In genomic region chr13:58127766-58128361, GRCm38 (mm10) we compare ENCODE assay signal across 8 mouse cellular contexts. TPM values are rescaled to one million over a fixed set of nuclear protein-coding genes. Genes with fewer than 3 reads are reported as not detected.
A peak's percentile ranks its signal among the peaks of the same experiment; 100 is the strongest.
DNase-seq lines count a peak whose midpoint lies in the region; ATAC-seq and TF ChIP-seq lines count a peak whose summit lies in the region.

No protein-coding gene starts in this region.

- peak overlapping the region; percentile 99 for H3ac ChIP-seq in myocyte (ENCODE audit: control insufficient read depth, insufficient read length)

- peak; percentile 38 for ATAC-seq in intestine, embryonic 14.5 days (replicated peaks; ENCODE audit: low FRiP score, low TSS enrichment, low read depth)
- ATAC-seq in stomach, postnatal 0 days (ENCODE audit: low FRiP score, low TSS enrichment), result peak; percentile 26

- TF ChIP-seq POLR2A in liver, adult 2 months (IDR thresholded peaks at IDR 0.05; ENCODE audit: extremely low read depth, insufficient read depth, low read length), result no peak
- TF ChIP-seq POLR2A in myocyte (IDR thresholded peaks at IDR 0.05; ENCODE audit: insufficient read length, low read depth), result peak; percentile 70

- peak overlapping the region; percentile 96 for H3K4me3 ChIP-seq in gastrocnemius, adult 2 months
- H3K4me3 ChIP-seq in intestine, embryonic 14.5 days (ENCODE audit: low read depth, low read length), result peak overlapping the region; percentile 100
- H3K4me3 ChIP-seq in liver, adult 2 months (ENCODE audit: insufficient read depth, low read depth, low read length), result peak overlapping the region; percentile 94
- peak overlapping the region; percentile 61 for H3K4me3 ChIP-seq in myocyte
- peak overlapping the region; percentile 91 for H3K4me3 ChIP-seq in stomach, postnatal 0 days (ENCODE audit: low read depth, low read length)

- H3K27me3 ChIP-seq in intestine, embryonic 14.5 days (replicated peaks; ENCODE audit: control insufficient read depth, insufficient read depth, low read length), result no peaks in the 10 kb centered on the region
- no peaks in the 10 kb centered on the region for H3K27me3 ChIP-seq in liver, adult 2 months (ENCODE audit: control insufficient read depth, insufficient read depth, low read length)
- no peaks in the 10 kb centered on the region for H3K27me3 ChIP-seq in myocyte (ENCODE audit: control insufficient read depth, insufficient read depth, insufficient read length)
- no peaks in the 10 kb centered on the region for H3K27me3 ChIP-seq in stomach, postnatal 0 days (ENCODE audit: control insufficient read depth, insufficient read depth, low read length)

- no peak for TF ChIP-seq CTCF in gastrocnemius, adult 2 months (IDR thresholded peaks at IDR 0.05)
- no peak for TF ChIP-seq CTCF in liver, adult 2 months (IDR thresholded peaks at IDR 0.05; ENCODE audit: low read depth, low read length)
- no peak for TF ChIP-seq CTCF in stomach, postnatal 0 days (IDR thresholded peaks at IDR 0.05; ENCODE audit: low read depth)

- no peaks in the 10 kb centered on the region for H3K9me3 ChIP-seq in intestine, embryonic 14.5 days (ENCODE audit: control insufficient read depth, low read length)
- no peaks in the 10 kb centered on the region for H3K9me3 ChIP-seq in stomach, postnatal 0 days (ENCODE audit: control insufficient read depth, low read length)

- H3K27ac ChIP-seq in gastrocnemius, adult 2 months, result peak overlapping the region; percentile 100
- H3K27ac ChIP-seq in intestine, embryonic 14.5 days (ENCODE audit: low read depth), result peak overlapping the region; percentile 99
- H3K27ac ChIP-seq in liver, adult 2 months (replicated peaks; ENCODE audit: insufficient read depth, low read depth, low read length), result peak overlapping the region; percentile 93
- H3K27ac ChIP-seq in stomach, postnatal 0 days (replicated peaks), result peak overlapping the region; percentile 99

- peak overlapping the region; percentile 99 for H3K9ac ChIP-seq in intestine, embryonic 14.5 days (ENCODE audit: low read length)
- peak overlapping the region; percentile 99 for H3K9ac ChIP-seq in liver, adult 2 months (ENCODE audit: low read depth, low read length)
- H3K9ac ChIP-seq in stomach, postnatal 0 days (ENCODE audit: low read length), result peak overlapping the region; percentile 99

- intact Hi-C loops in gastrocnemius, adult 2 months (cut with DNase I), result loop anchor here (2.0 to 10.0 kb wide), 2 partner anchors 29 to 257 kb away; partner anchors contain the start of genes 2210016F16Rik and Idnk

- under 1% methylated on average over 81 of the region's 81 CpGs for WGBS in intestine, embryonic 14.5 days
- WGBS in liver, adult 2 months, result 1% methylated on average over 78 of the region's 81 CpGs
- WGBS in stomach, postnatal 0 days, result under 1% methylated on average over 71 of the region's 81 CpGs

- no peak for TF ChIP-seq EP300 in stomach, postnatal 0 days (optimal IDR thresholded peaks at IDR 0.05)

- H3K4me2 ChIP-seq in intestine, embryonic 14.5 days (ENCODE audit: low read length), result peak overlapping the region; percentile 69
- no peak overlapping the region for H3K4me2 ChIP-seq in myocyte (ENCODE audit: low read depth)
- peak overlapping the region; percentile 81 for H3K4me2 ChIP-seq in stomach, postnatal 0 days (replicated peaks; ENCODE audit: low read depth)

- peaks cover 12% of the 10 kb centered on the region for H3K79me2 ChIP-seq in liver, adult 2 months (ENCODE audit: control insufficient read depth, insufficient read depth, low read length)
- H3K79me2 ChIP-seq in myocyte (ENCODE audit: control insufficient read depth, insufficient read depth), result peaks cover 19% of the 10 kb centered on the region

- DNase-seq in right cerebral cortex, adult 18-20 months, result peak; percentile 67
- DNase-seq in right cerebral cortex, postnatal 25 days, result no peak
- peak; percentile 54 for DNase-seq in c-Kit-negative CD71-positive TER-119-positive erythroid progenitor cells, embryonic 14.5 days (ENCODE audit: low read depth, low spot score)
- peak; percentile 72 for DNase-seq in gastrocnemius, adult 2 months
- DNase-seq in intestine, embryonic 14.5 days (ENCODE audit: low spot score), result peak; percentile 89
- DNase-seq in liver, adult 2 months (ENCODE audit: extremely low read depth, low read depth, low spot score), result peak; percentile 29
- DNase-seq in stomach, postnatal 0 days (ENCODE audit: low spot score), result peak; percentile 67

- H3K4me1 ChIP-seq in intestine, embryonic 14.5 days (replicated peaks; ENCODE audit: control insufficient read depth, insufficient read depth, low read length), result peaks cover 39% of the 10 kb centered on the region
- peaks cover 16% of the 10 kb centered on the region for H3K4me1 ChIP-seq in liver, adult 2 months (ENCODE audit: control insufficient read depth, insufficient read depth, low read length)
- H3K4me1 ChIP-seq in stomach, postnatal 0 days (replicated peaks; ENCODE audit: control insufficient read depth, insufficient read depth), result no peaks in the 10 kb centered on the region; the same call in 1 of the 2 replicates

- H3K36me3 ChIP-seq in intestine, embryonic 14.5 days (ENCODE audit: control insufficient read depth, insufficient read depth, low read length), result peaks cover 15% of the 10 kb centered on the region
- H3K36me3 ChIP-seq in liver, adult 2 months (ENCODE audit: control insufficient read depth, insufficient read depth, low read length), result peaks cover 2% of the 10 kb centered on the region; the same call in 1 of the 2 replicates
- no peaks in the 10 kb centered on the region for H3K36me3 ChIP-seq in myocyte (ENCODE audit: control insufficient read depth, insufficient read depth)
- H3K36me3 ChIP-seq in stomach, postnatal 0 days (ENCODE audit: control insufficient read depth, insufficient read depth, low read length), result no peaks in the 10 kb centered on the region

TF ChIP-seq in myocyte, 11 proteins besides CTCF, POLR2A, EP300 and RAD21:
- no peak for TF ChIP-seq SRF (IDR thresholded peaks at IDR 0.05; ENCODE audit: control insufficient read depth, insufficient read length, low read depth)
- no peak for TF ChIP-seq USF1 (IDR thresholded peaks at IDR 0.05; ENCODE audit: low read depth)
- TF ChIP-seq E2F4 (IDR thresholded peaks at IDR 0.05; ENCODE audit: insufficient read depth), result no peak
- peak in 1 of 3 experiments; percentile 15 for TF ChIP-seq MYOG (IDR thresholded peaks at IDR 0.05; ENCODE audit: control insufficient read depth in 1 of 3, insufficient read depth in 1 of 3, insufficient read length in 2 of 3, low read depth in 2 of 3)
- TF ChIP-seq POLR2AphosphoS2 (IDR thresholded peaks at IDR 0.05; ENCODE audit: insufficient read length, low read depth), result peak; percentile 74
- no peak for TF ChIP-seq TCF12 (IDR thresholded peaks at IDR 0.05; ENCODE audit: insufficient read depth, poor library complexity, severe bottlenecking)

RNA-seq across cellular contexts. Expression of gene Hnrnpa0, which starts 0.5 kb away (rescaled TPM):
- 10 to 100 TPM; 31.1 to 37.7 TPM for total RNA-seq in gastrocnemius, adult 2 months (2021)
- polyA plus RNA-seq in intestine, embryonic 14.5 days (2014; fragmentation: Nextera tagmentation; extraction: Ambion mirVana), result 42.5 and 42.8 TPM in 2 replicates
- 16.1 and 20.3 TPM in 2 replicates for total RNA-seq in liver, adult 2 months (2014; rRNA removed)
- polyA plus RNA-seq in liver, adult 2 months (2012; rRNA removed), result 35.4 and 36.0 TPM in 2 replicates
- polyA plus RNA-seq in myocyte (2012; fragmentation: generic; extraction: Trizol), result 122 TPM
- 21.1 and 24.6 TPM in 2 replicates for polyA plus RNA-seq in stomach, postnatal 0 days (2015; fragmentation: Nextera tagmentation; extraction: Ambion mirVana)

RNA-seq across cellular contexts. Expression of gene Klhl3, which starts 14.5 kb away (rescaled TPM):
- total RNA-seq in gastrocnemius, adult 2 months (2021), result under 1 TPM; 0.36 to 0.67 TPM
- polyA plus RNA-seq in intestine, embryonic 14.5 days (2014; fragmentation: Nextera tagmentation; extraction: Ambion mirVana), result 3.0 and 3.3 TPM in 2 replicates
- total RNA-seq in liver, adult 2 months (2014; rRNA removed), result 4.0 and 4.7 TPM in 2 replicates
- 3.2 TPM in 2 replicates for polyA plus RNA-seq in liver, adult 2 months (2012; rRNA removed)
- 0.01 TPM for polyA plus RNA-seq in myocyte (2012; fragmentation: generic; extraction: Trizol)
- 1.1 and 1.2 TPM in 2 replicates for polyA plus RNA-seq in stomach, postnatal 0 days (2015; fragmentation: Nextera tagmentation; extraction: Ambion mirVana)

RNA-seq across cellular contexts. Expression of gene Idnk, which starts 29.6 kb away (rescaled TPM):
- total RNA-seq in gastrocnemius, adult 2 months (2021), result 10 to 100 TPM in 1 of 2 experiments, 1 to 10 TPM in 1; 8.0 to 10.8 TPM
- 35.7 and 39.0 TPM in 2 replicates for polyA plus RNA-seq in intestine, embryonic 14.5 days (2014; fragmentation: Nextera tagmentation; extraction: Ambion mirVana)
- 34.0 and 34.5 TPM in 2 replicates for total RNA-seq in liver, adult 2 months (2014; rRNA removed)
- polyA plus RNA-seq in liver, adult 2 months (2012; rRNA removed), result 26.9 and 27.3 TPM in 2 replicates
- polyA plus RNA-seq in myocyte (2012; fragmentation: generic; extraction: Trizol), result 21.0 TPM
- polyA plus RNA-seq in stomach, postnatal 0 days (2015; fragmentation: Nextera tagmentation; extraction: Ambion mirVana), result 35.0 and 37.5 TPM in 2 replicates
